Mouse (Mus musculus) G1E (cell line): ENCODE results near the gene Snapc4.

Experiments used
- CTCF ChIP-seq: IDR thresholded peaks from 2 replicates; pipeline ENCODE4 v1.5.1; 2012; ENCODE audit warnings: low read depth, low read length, inconsistent platforms, mixed read lengths
- GATA1 ChIP-seq: IDR thresholded peaks from 2 replicates; pipeline ENCODE4 v1.6.1; 2012; ENCODE audit warnings: borderline replicate concordance, low read length, inconsistent platforms, mixed read lengths
- GATA2 ChIP-seq: IDR thresholded peaks from 2 replicates; pipeline ENCODE4 v1.6.1; 2012; ENCODE audit warnings: low read depth, low read length, inconsistent platforms, borderline replicate concordance
- TAL1 ChIP-seq: conservative IDR thresholded peaks from 2 replicates; pipeline ENCODE4 v1.6.1; 2012; ENCODE audit warnings: low read depth, low read length, inconsistent platforms, mixed read lengths

- TF ChIP-seq TAL1 = no peak
- TF ChIP-seq CTCF = no peak
- no peak for TF ChIP-seq GATA1
- no peak for TF ChIP-seq GATA2
Measured at GRCm38 (mm10) chr2:26387713-26388112, 7.3 kb upstream of the Snapc4 start.
